Mouse (Mus musculus): Measurements from ENCODE around the gene Znhit6.

DNA sequence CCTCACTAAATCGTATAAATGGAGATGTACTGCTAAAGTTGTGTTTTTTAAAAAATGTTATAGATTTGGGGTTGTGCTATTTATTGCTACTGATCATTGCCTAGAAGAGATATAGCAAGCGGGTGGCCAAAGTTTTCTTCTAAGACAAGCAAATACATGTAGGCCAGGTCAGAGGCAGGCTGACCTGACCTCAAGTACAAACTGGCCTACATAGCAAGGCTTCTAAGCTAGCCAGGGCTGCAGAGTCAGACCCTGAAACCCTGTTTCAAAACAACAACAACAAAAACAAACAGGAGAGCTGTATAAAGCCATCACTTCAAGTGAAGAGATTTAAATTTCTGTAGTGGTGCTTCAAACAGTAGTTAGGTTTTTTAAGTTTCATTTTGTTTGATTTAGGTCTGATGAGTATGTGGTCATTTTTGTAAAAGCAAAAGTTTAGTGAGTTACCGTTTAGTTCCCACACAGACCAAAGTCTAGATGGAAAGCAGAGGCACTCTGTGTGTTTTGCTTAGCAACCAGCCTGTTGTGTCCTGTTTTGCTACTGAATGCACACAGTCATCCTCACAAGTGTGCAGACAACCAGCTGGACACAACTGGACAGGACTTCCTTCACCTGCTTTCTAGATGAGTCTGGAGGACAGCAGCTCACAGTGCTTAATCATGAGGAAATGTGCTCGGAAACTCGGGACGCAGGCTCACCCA lies 16.0 kb downstream of the Znhit6 start:
- TF ChIP-seq MAX (IDR thresholded peaks at IDR 0.05; ENCODE audit: low read depth) (no peak), POLR2A (IDR thresholded peaks at IDR 0.05; ENCODE audit: insufficient read length, low read depth) (no peak), TCF12 (IDR thresholded peaks at IDR 0.05; ENCODE audit: insufficient read depth, poor library complexity, severe bottlenecking) (no peak), POLR2AphosphoS2 (IDR thresholded peaks at IDR 0.05; ENCODE audit: insufficient read length, low read depth) (no peak), USF1 (IDR thresholded peaks at IDR 0.05; ENCODE audit: low read depth) (no peak), MYOD1 (IDR thresholded peaks at IDR 0.05; ENCODE audit: control insufficient read depth in 1 of 3, insufficient read length in 2 of 3, low read depth in 2 of 3) (no peak), MYOG (IDR thresholded peaks at IDR 0.05; ENCODE audit: control insufficient read depth in 1 of 3, insufficient read depth in 1 of 3, insufficient read length in 2 of 3, low read depth in 2 of 3) (no peak), E2F4 (IDR thresholded peaks at IDR 0.05; ENCODE audit: insufficient read depth) (no peak)
